Mouse (Mus musculus): ENCODE results near the gene Dennd4b.

DNA sequence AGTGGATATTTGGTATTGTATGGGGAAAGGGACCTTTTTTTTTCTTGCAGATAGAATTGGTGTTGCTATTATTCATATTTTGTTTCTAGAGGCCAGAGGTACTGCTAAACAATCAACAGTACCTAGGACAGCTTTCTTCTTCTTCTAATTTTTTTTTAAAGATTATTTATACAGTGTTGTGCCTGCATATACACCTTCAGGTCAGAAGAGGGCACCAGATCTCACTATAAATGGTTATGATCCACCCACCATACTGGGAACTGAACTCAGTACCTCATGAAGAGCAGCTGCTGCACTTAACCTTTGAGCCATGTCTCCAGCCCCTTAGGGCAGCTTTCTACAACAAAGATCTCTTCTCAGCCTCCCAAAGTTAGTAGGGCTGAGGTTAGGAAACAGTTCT lies 48.4 kb downstream of the Dennd4b start:
- TF ChIP-seq EP300 (IDR thresholded peaks at IDR 0.05): no peak
- TF ChIP-seq CTCF (IDR thresholded peaks at IDR 0.05): peak; percentile 55

Measured in lung, postnatal 0 days (tissue).